Mouse (Mus musculus): Measurements from ENCODE around the gene Zfp410. TPM values are rescaled to one million over a fixed set of nuclear protein-coding genes. Genes with fewer than 3 reads are reported as not detected.

Gene Zfp410
- total and polyA plus RNA-seq, 3 experiments, result 33.5 to 53.7 (median 42.9) TPM

GRCm38 (mm10) chr12:84390336-84390735 is 73.7 kb downstream of the Zfp410 start:
- no peak overlapping the region for H3K9ac ChIP-seq (ENCODE audit: insufficient read depth, low read depth)
- dilution Hi-C loops (cut with MboI; ENCODE audit: extremely low pct_ligation_motif_present, extremely low pct_unique_long_range_greater_than_20kb, low sequenced_read_pairs), result no loop called here

GRCm38 (mm10) chr12:84392681-84393080 is 76.0 kb downstream of the Zfp410 start:
- Histone ChIP-seq H3K36me3 (replicated peaks in 1 of 2; ENCODE audit: control insufficient read depth in 1 of 2, insufficient read depth in 1 of 2, low read length in 1 of 2) (no peaks in the 10 kb centered on the region), H3K9me3 (replicated peaks; ENCODE audit: low read length) (no peaks in the 10 kb centered on the region), H3K79me2 (replicated peaks; ENCODE audit: control insufficient read depth, extremely low read depth, insufficient read depth, poor library complexity, severe bottlenecking) (no peaks in the 10 kb centered on the region), H3K27me3 (replicated peaks) (no peaks in the 10 kb centered on the region), H3K4me2 (ENCODE audit: insufficient read depth, low read depth, poor library complexity, severe bottlenecking) (no peak overlapping the region), H3K4me3 (replicated peaks in 1 of 3; ENCODE audit: low read depth in 2 of 3, low read length in 2 of 3, poor library complexity in 1 of 3) (no peak overlapping the region), H3K27ac (ENCODE audit: insufficient read depth, low read depth) (no peak overlapping the region), H3K9ac (ENCODE audit: insufficient read depth, low read depth) (no peak overlapping the region), H3K4me1 (ENCODE audit: control insufficient read depth in 1 of 2, insufficient read depth in 2 of 2) (peaks cover 11 to 22% of the 10 kb centered on the region in 2 experiments)
- in situ Hi-C loops (cut with MboI; ENCODE audit: low pct_ligation_motif_present, low pct_unique_long_range_greater_than_20kb, low sequenced_read_pairs), result no loop called here
- dilution Hi-C loops (cut with MboI; ENCODE audit: extremely low pct_ligation_motif_present, extremely low pct_unique_long_range_greater_than_20kb, low sequenced_read_pairs), result no loop called here
- no peak for TF ChIP-seq UBTF (IDR thresholded peaks at IDR 0.05; ENCODE audit: low read depth, low read length)
- no peak for TF ChIP-seq ZMIZ1 (IDR thresholded peaks at IDR 0.05; ENCODE audit: low read depth, low read length)
- TF ChIP-seq BHLHE40 (IDR thresholded peaks at IDR 0.05; ENCODE audit: low read depth, low read length), result no peak
- TF ChIP-seq PAX5 (IDR thresholded peaks at IDR 0.05; ENCODE audit: low read length), result no peak
- no peak for TF ChIP-seq ZNF384 (IDR thresholded peaks at IDR 0.05; ENCODE audit: low read depth, low read length)
- TF ChIP-seq MXI1 (IDR thresholded peaks at IDR 0.05; ENCODE audit: low read depth, low read length), result no peak
- TF ChIP-seq TCF12 (IDR thresholded peaks at IDR 0.05; ENCODE audit: low read depth, low read length), result no peak
- no peak for TF ChIP-seq MAZ (IDR thresholded peaks at IDR 0.05; ENCODE audit: low read depth, low read length)
- TF ChIP-seq CHD1 (IDR thresholded peaks at IDR 0.05; ENCODE audit: low read depth, low read length), result no peak
- TF ChIP-seq GABPA (IDR thresholded peaks at IDR 0.05; ENCODE audit: insufficient replicate concordance, low read depth, low read length), result no peak
- TF ChIP-seq E2F4 (IDR thresholded peaks at IDR 0.05; ENCODE audit: insufficient replicate concordance, low read depth, low read length), result no peak
- TF ChIP-seq EP300 (IDR thresholded peaks at IDR 0.05; ENCODE audit: low read length), result no peak
- DNase-seq (ENCODE audit: extremely low read depth), result no peak

More at GRCm38 (mm10) chr12:84390336-84390735, 73.7 kb downstream of the Zfp410 start:
- no peaks in the 10 kb centered on the region for H3K27me3 ChIP-seq (replicated peaks)
- no peaks in the 10 kb centered on the region for H3K9me3 ChIP-seq (replicated peaks; ENCODE audit: low read length)
- no peak for TF ChIP-seq RCOR1 (conservative IDR thresholded peaks at IDR 0.05; ENCODE audit: low read depth, low read length)
- TF ChIP-seq USF2 (conservative IDR thresholded peaks at IDR 0.05; ENCODE audit: low read depth, low read length), result no peak
- TF ChIP-seq GABPA (IDR thresholded peaks at IDR 0.05; ENCODE audit: insufficient replicate concordance, low read depth, low read length), result no peak
- no peak for TF ChIP-seq MEF2A (IDR thresholded peaks at IDR 0.05; ENCODE audit: borderline replicate concordance, low read depth, low read length)
- TF ChIP-seq KAT2A (IDR thresholded peaks at IDR 0.05; ENCODE audit: insufficient replicate concordance, low read length), result no peak
- TF ChIP-seq USF1 (IDR thresholded peaks at IDR 0.05; ENCODE audit: low read depth, low read length), result no peak
- no peak for TF ChIP-seq JUND (conservative IDR thresholded peaks at IDR 0.05; ENCODE audit: low read depth, low read length)
- no peak for TF ChIP-seq POLR2A (IDR thresholded peaks at IDR 0.05; ENCODE audit: low read depth, low read length)
- TF ChIP-seq NRF1 (IDR thresholded peaks at IDR 0.05; ENCODE audit: low read depth, low read length), result no peak
- TF ChIP-seq MXI1 (IDR thresholded peaks at IDR 0.05; ENCODE audit: low read depth, low read length), result no peak
- no peak for TF ChIP-seq EP300 (IDR thresholded peaks at IDR 0.05; ENCODE audit: low read length)
- no peak for TF ChIP-seq E2F4 (IDR thresholded peaks at IDR 0.05; ENCODE audit: insufficient replicate concordance, low read depth, low read length)
- TF ChIP-seq ZMIZ1 (IDR thresholded peaks at IDR 0.05; ENCODE audit: low read depth, low read length), result no peak
- no peak for TF ChIP-seq MAFK (IDR thresholded peaks at IDR 0.05; ENCODE audit: insufficient replicate concordance, low read length)
- no peak for TF ChIP-seq POLR2AphosphoS2 (IDR thresholded peaks at IDR 0.05; ENCODE audit: low read depth, low read length)
- TF ChIP-seq ETS1 (conservative IDR thresholded peaks at IDR 0.05; ENCODE audit: low read depth, low read length), result no peak
- no peak for TF ChIP-seq ZNF384 (IDR thresholded peaks at IDR 0.05; ENCODE audit: low read depth, low read length)
- H3K79me2 ChIP-seq (replicated peaks; ENCODE audit: control insufficient read depth, extremely low read depth, insufficient read depth, poor library complexity, severe bottlenecking), result no peaks in the 10 kb centered on the region
- H3K4me3 ChIP-seq (replicated peaks in 1 of 3; ENCODE audit: low read depth in 2 of 3, low read length in 2 of 3, poor library complexity in 1 of 3), result no peak overlapping the region
- H3K4me2 ChIP-seq (ENCODE audit: insufficient read depth, low read depth, poor library complexity, severe bottlenecking), result no peak overlapping the region
- peaks cover 11 to 17% of the 10 kb centered on the region in 2 experiments for H3K4me1 ChIP-seq (ENCODE audit: control insufficient read depth in 1 of 2, insufficient read depth in 2 of 2)
- H3K36me3 ChIP-seq (replicated peaks in 1 of 2; ENCODE audit: control insufficient read depth in 1 of 2, insufficient read depth in 1 of 2, low read length in 1 of 2), result no peaks in the 10 kb centered on the region
- no peak for DNase-seq (ENCODE audit: extremely low read depth)
- H3K27ac ChIP-seq (ENCODE audit: insufficient read depth, low read depth), result no peak overlapping the region
- in situ Hi-C loops (cut with MboI; ENCODE audit: low pct_ligation_motif_present, low pct_unique_long_range_greater_than_20kb, low sequenced_read_pairs), result no loop called here

All from CH12.LX (cell line).